Mouse (Mus musculus) heart, embryonic 16.5 days (tissue): ENCODE results near the gene Ercc8. TPM values are rescaled to one million over a fixed set of nuclear protein-coding genes. Genes with fewer than 3 reads are reported as not detected.

Experiments used
- ATAC-seq: fragments of 200-750 bp; cut with Nextera tagmentation; replicated peaks from 2 replicates; pipeline ENCODE4 v1.8.0; 2017; ENCODE audit warnings: moderate number of reproducible peaks; ENCODE audit not compliant: insufficient read depth, low FRiP score; ENCODE audit errors: extremely low read depth
- H3K27ac ChIP-seq: fragments of 300-500 bp; sonication (generic); 2 replicates; pipeline ENCODE4 v1.5.1; 2014; ENCODE audit warnings: mild to moderate bottlenecking, low read length, control low read depth, moderate library complexity
- H3K27me3 ChIP-seq: fragments of 300-500 bp; sonication (generic); 2 replicates; pipeline ENCODE4 v1.6.1; 2014; ENCODE audit warnings: low read length, mixed read lengths; ENCODE audit not compliant: control insufficient read depth, insufficient read depth
- H3K36me3 ChIP-seq: fragments of 300-500 bp; sonication (generic); 2 replicates; pipeline ENCODE4 v1.6.1; 2014; ENCODE audit not compliant: control insufficient read depth, insufficient read depth
- H3K4me1 ChIP-seq: fragments of 300-500 bp; sonication (generic); 2 replicates; pipeline ENCODE4 v1.6.1; 2014; ENCODE audit warnings: low read length, mixed read lengths; ENCODE audit not compliant: control insufficient read depth, insufficient read depth
- H3K4me2 ChIP-seq: fragments of 300-500 bp; sonication (generic); 2 replicates; pipeline ENCODE4 v1.6.1; 2014; ENCODE audit warnings: low read depth, mild to moderate bottlenecking, control low read depth, low read length
- H3K4me3 ChIP-seq: fragments of 300-500 bp; sonication (generic); 2 replicates; pipeline ENCODE4 v1.5.1; 2014; ENCODE audit warnings: mild to moderate bottlenecking, control low read depth, low read length
- H3K9ac ChIP-seq: fragments of 300-500 bp; sonication (generic); 2 replicates; pipeline ENCODE4 v1.6.1; 2014; ENCODE audit warnings: low read length, control low read depth
- H3K9me3 ChIP-seq: fragments of 300-500 bp; sonication (generic); replicated peaks from 2 replicates; pipeline ENCODE4 v1.6.1; 2016; ENCODE audit warnings: low read length; ENCODE audit not compliant: control insufficient read depth
- WGBS: fragments of 180-500 bp; shearing (Covaris S2); extraction: QIAGEN DNeasy Blood & Tissue Kit; methylation state at CpG from one replicate; pipeline ENCODE4 v1.1.7; 2014; 5-methylcytosine and 5-hydroxymethylcytosine counted together
- polyA plus RNA-seq: library from polyadenylated mRNA; unstranded; fragments of >200 nt; fragmentation: Nextera tagmentation; extraction: Ambion mirVana; gene quantifications from 2 replicates; pipeline ENCODE4 v1.2.1, GENCODE M21; 2015

Ercc8 gene
- polyA plus RNA-seq, 1 experiment from 2014 or later, result 11.6 TPM

- Histone ChIP-seq H3K27me3 (no peaks in the 10 kb centered on the region), H3K4me3 (no peak overlapping the region), H3K4me1 (peaks cover 2% of the 10 kb centered on the region; the same call in 1 of the 2 replicates), H3K27ac (no peak overlapping the region), H3K9me3 (no peaks in the 10 kb centered on the region), H3K36me3 (no peaks in the 10 kb centered on the region), H3K4me2 (no peak overlapping the region), H3K9ac (no peak overlapping the region)
- WGBS, result 83% methylated on average over 3 of the region's 3 CpGs
- no peak for ATAC-seq
Measured at GRCm38 (mm10) chr13:108204857-108205256, 46.3 kb downstream of the Ercc8 start.

DNA sequence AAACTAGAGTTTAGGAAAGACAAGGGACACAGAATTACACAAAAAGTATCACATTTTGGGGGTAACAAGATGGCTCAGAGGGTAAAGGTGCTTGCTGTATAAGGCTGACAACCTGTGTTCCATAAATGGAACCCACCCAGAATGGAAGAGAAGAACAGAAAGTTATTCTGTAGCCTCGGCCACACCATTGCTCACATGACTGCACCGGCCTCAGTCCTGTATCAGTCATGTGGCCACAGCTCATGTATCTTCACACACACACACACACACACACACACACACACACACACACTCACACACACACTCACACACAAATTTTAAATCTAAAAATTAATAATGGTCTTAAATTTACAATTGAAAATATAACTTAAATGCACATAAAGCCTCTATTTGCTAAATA lies 48.9 kb downstream of the Ercc8 start:
- no peak overlapping the region for H3K4me2 ChIP-seq
- H3K4me1 ChIP-seq, result peaks cover 2% of the 10 kb centered on the region; the same call in 1 of the 2 replicates
- no peak overlapping the region for H3K4me3 ChIP-seq
- no peak overlapping the region for H3K9ac ChIP-seq
- WGBS, result 89% methylated on average over 2 of the region's 2 CpGs
- peaks cover 10% of the 10 kb centered on the region; the same call in 1 of the 2 replicates for H3K27me3 ChIP-seq
- ATAC-seq, result no peak
- no peak overlapping the region for H3K27ac ChIP-seq
- H3K36me3 ChIP-seq, result no peaks in the 10 kb centered on the region
- H3K9me3 ChIP-seq, result no peaks in the 10 kb centered on the region

GRCm38 (mm10) chr13:108208090-108208489 lies 49.6 kb downstream of the Ercc8 start:
- ATAC-seq, result no peak
- Histone ChIP-seq H3K4me3 (no peak overlapping the region), H3K9ac (no peak overlapping the region), H3K36me3 (no peaks in the 10 kb centered on the region), H3K4me1 (peaks cover 2% of the 10 kb centered on the region; the same call in 1 of the 2 replicates), H3K9me3 (no peaks in the 10 kb centered on the region), H3K27me3 (peaks cover 14% of the 10 kb centered on the region), H3K4me2 (no peak overlapping the region), H3K27ac (no peak overlapping the region)
- 68% methylated on average over 5 of the region's 5 CpGs for WGBS

GRCm38 (mm10) chr13:108210960-108211359 lies 52.4 kb downstream of the Ercc8 start:
- 87% methylated on average over 8 of the region's 8 CpGs for WGBS
- Histone ChIP-seq H3K4me3 (no peak overlapping the region), H3K9me3 (no peaks in the 10 kb centered on the region), H3K27me3 (peaks cover 21% of the 10 kb centered on the region), H3K36me3 (no peaks in the 10 kb centered on the region), H3K9ac (no peak overlapping the region), H3K4me2 (no peak overlapping the region), H3K27ac (no peak overlapping the region), H3K4me1 (peaks cover 7% of the 10 kb centered on the region)
- no peak for ATAC-seq

DNA sequence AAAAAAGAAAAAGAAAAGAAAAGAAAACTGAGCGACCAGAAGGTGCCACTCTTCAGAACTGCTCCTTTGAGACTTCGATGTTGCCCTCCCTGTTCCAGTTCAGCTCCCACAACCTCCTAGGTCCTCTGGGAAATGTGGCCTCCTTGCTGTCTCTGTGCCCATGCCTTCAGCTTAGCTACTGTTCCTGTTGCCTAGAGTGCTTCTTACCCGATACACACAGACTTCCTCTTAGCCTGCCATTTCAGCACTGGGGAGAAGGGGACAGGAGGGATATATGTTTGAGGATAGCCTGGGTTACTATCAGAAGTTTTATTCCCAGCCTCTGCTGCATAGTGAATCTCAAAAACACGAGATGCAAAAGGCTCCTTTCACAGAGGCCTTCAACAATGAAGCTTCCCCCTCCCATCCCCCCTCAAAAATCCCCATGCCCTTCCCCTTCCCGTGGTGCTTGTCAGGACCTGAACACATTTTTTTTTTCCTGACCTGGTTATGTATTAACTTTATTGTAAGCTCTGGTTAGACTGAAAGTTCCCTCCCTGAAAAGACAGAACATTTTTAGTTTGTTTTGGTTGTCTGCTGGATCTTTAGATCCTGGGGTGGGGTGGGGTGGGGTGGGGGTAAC lies 54.0 kb downstream of the Ercc8 start:
- no peak for ATAC-seq
- H3K36me3 ChIP-seq, result no peaks in the 10 kb centered on the region
- 55% methylated on average over 5 of the region's 5 CpGs for WGBS
- peaks cover 5% of the 10 kb centered on the region for H3K4me1 ChIP-seq
- H3K4me3 ChIP-seq, result no peak overlapping the region
- peaks cover 33% of the 10 kb centered on the region for H3K27me3 ChIP-seq
- no peak overlapping the region for H3K4me2 ChIP-seq
- H3K9ac ChIP-seq, result no peak overlapping the region
- H3K27ac ChIP-seq, result no peak overlapping the region
- no peaks in the 10 kb centered on the region for H3K9me3 ChIP-seq

DNA sequence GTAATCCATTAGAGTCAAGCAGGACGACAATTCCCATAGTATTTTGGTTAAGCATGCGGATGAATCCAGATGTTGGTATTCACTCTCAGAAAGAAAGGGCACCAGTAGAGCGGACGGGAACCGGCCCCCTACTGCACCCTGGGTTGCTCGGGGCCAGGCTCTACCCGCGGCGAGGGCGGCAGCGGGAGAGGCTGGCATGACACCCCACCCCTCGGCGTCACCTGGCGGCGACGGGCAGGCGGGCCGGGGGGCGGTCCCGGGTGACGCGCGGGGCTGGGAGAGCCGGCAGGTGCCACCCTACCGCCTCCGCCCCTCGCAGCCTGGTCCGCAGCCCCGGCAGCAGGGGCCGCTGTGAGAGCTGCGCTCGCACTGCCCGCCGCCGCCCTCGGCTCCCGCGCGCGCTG lies 55.6 kb downstream of the Ercc8 start, which contains the start of gene Elovl7:
Elovl7 (plus strand) TSS at position 324 of the 404 bp plus-strand sequence.
- no peak within 1 kb of the TSS for H3K27ac ChIP-seq
- peak within 1 kb of the TSS; percentile 100 for H3K4me2 ChIP-seq
- H3K36me3 ChIP-seq, result no peaks in the 10 kb centered on the region
- peak within 1 kb of the TSS; percentile 84 for H3K9ac ChIP-seq
- H3K4me3 ChIP-seq, result peak within 1 kb of the TSS; percentile 84
- no peaks in the 10 kb centered on the region for H3K9me3 ChIP-seq
- under 1% methylated on average over 40 of the region's 40 CpGs for WGBS
- ATAC-seq, result peak; percentile 90
- H3K4me1 ChIP-seq, result peaks cover 5% of the 10 kb centered on the region
- peaks cover 40% of the 10 kb centered on the region for H3K27me3 ChIP-seq

GRCm38 (mm10) chr13:108214485-108215107 lies 56.1 kb downstream of the Ercc8 start:
- H3K9me3 ChIP-seq, result no peaks in the 10 kb centered on the region
- H3K4me2 ChIP-seq, result peak overlapping the region; percentile 100
- ATAC-seq, result peak; percentile 59
- peaks cover 43% of the 10 kb centered on the region for H3K27me3 ChIP-seq
- under 1% methylated on average over 50 of the region's 50 CpGs for WGBS
- H3K9ac ChIP-seq, result peak overlapping the region; percentile 84
- H3K4me3 ChIP-seq, result peak overlapping the region; percentile 84
- peaks cover 5% of the 10 kb centered on the region for H3K4me1 ChIP-seq
- no peaks in the 10 kb centered on the region for H3K36me3 ChIP-seq
- H3K27ac ChIP-seq, result no peak overlapping the region

- Histone ChIP-seq H3K9ac (peak overlapping the region; percentile 84), H3K4me1 (peaks cover 5% of the 10 kb centered on the region), H3K27ac (no peak overlapping the region), H3K4me2 (peak overlapping the region; percentile 100), H3K36me3 (no peaks in the 10 kb centered on the region), H3K9me3 (no peaks in the 10 kb centered on the region), H3K4me3 (peak overlapping the region; percentile 84), H3K27me3 (peaks cover 47% of the 10 kb centered on the region)
- ATAC-seq, result no peak
- WGBS, result 5% methylated on average over 12 of the region's 12 CpGs
Measured at GRCm38 (mm10) chr13:108215231-108215780, 56.8 kb downstream of the Ercc8 start.

DNA sequence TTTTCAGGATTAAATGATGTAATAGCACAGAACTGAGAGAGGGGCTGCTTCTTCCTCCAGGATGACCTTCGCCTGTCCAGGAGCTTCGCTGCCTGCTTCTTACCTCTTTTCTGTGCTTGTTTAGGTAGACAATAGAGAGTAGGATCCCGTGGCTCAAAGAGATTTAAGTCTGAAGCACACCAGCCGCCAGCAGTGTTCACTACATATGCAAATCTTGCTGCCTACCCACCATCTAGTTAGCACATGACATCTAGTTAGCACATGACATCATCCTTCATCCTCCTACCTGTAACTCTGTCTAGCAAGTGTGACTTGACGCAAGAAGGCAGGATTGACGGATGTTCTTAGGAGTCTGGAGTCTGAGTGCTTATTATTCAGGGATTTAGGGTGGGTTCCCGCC lies 61.2 kb downstream of the Ercc8 start:
- H3K27me3 ChIP-seq, result peaks cover 30% of the 10 kb centered on the region
- no peak overlapping the region for H3K9ac ChIP-seq
- WGBS, result 71% methylated on average over 7 of the region's 7 CpGs
- H3K4me3 ChIP-seq, result no peak overlapping the region
- peaks cover 4% of the 10 kb centered on the region for H3K4me1 ChIP-seq
- no peak for ATAC-seq
- no peak overlapping the region for H3K4me2 ChIP-seq
- no peaks in the 10 kb centered on the region for H3K9me3 ChIP-seq
- H3K36me3 ChIP-seq, result no peaks in the 10 kb centered on the region
- H3K27ac ChIP-seq, result no peak overlapping the region
